Mouse (Mus musculus) megakaryocyte, embryonic 14.5 days (primary cell): ENCODE measurements around the gene Olfr654. TPM values are rescaled to one million over a fixed set of nuclear protein-coding genes. Genes with fewer than 3 reads are reported as not detected.

ENCODE experiments used
- H3K27me3 ChIP-seq: replicated peaks from 2 replicates; pipeline ENCODE3; 2012; ENCODE audit warnings: inconsistent platforms
- H3K36me3 ChIP-seq: replicated peaks from 2 replicates; pipeline ENCODE3; 2012; ENCODE audit warnings: low read length, inconsistent platforms, mixed read lengths
- H3K4me1 ChIP-seq: 2 replicates; pipeline ENCODE4 v1.6.1; 2012; ENCODE audit warnings: inconsistent platforms
- H3K4me3 ChIP-seq: replicated peaks from 2 replicates; pipeline ENCODE3; 2012; ENCODE audit warnings: moderate library complexity, mild to moderate bottlenecking, inconsistent platforms
- H3K9me3 ChIP-seq: 2 replicates; pipeline ENCODE4 v1.6.1; 2012; ENCODE audit warnings: inconsistent platforms
- FLI1 ChIP-seq: IDR thresholded peaks from 2 replicates; pipeline ENCODE4 v1.6.1; 2012; ENCODE audit warnings: low read length, inconsistent platforms, mixed read lengths
- GATA1 ChIP-seq: IDR thresholded peaks from 3 replicates; pipeline ENCODE4 v1.6.1; 2012; ENCODE audit warnings: mixed read lengths, low read length, inconsistent platforms, borderline replicate concordance
- polyA plus RNA-seq: library from polyadenylated mRNA; stranded (reverse); fragments of >175 nt; gene quantifications from 2 replicates; pipeline ENCODE4 v1.2.3, GENCODE M21; 2012; ENCODE audit warnings: low replicate concordance; ENCODE audit not compliant: insufficient read depth

The Olfr654 gene
- polyA plus RNA-seq = not detected in 2 replicates

GRCm38 (mm10) chr7:104586725-104587124 is at the start of gene Olfr654:
TSS of gene Olfr654 (plus strand) at chr7:104587025.
- H3K27me3 ChIP-seq = no peaks in the 10 kb centered on the region
- no peak within 1 kb of the TSS for H3K4me3 ChIP-seq

GRCm38 (mm10) chr7:104549833-104550232 is 37.0 kb upstream of the Olfr654 start, which contains the start of gene Olfr651:
TSS of gene Olfr651 (plus strand) at chr7:104550133.
- TF ChIP-seq FLI1 = no peak
- no peak for TF ChIP-seq GATA1
- H3K27me3 ChIP-seq = no peaks in the 10 kb centered on the region
- H3K9me3 ChIP-seq = no peaks in the 10 kb centered on the region
- H3K36me3 ChIP-seq = no peaks in the 10 kb centered on the region
- no peak within 1 kb of the TSS for H3K4me3 ChIP-seq
- no peaks in the 10 kb centered on the region for H3K4me1 ChIP-seq

More at GRCm38 (mm10) chr7:104586725-104587124, at the start of gene Olfr654:
- Histone ChIP-seq H3K4me1 (no peaks in the 10 kb centered on the region), H3K9me3 (peaks cover 5% of the 10 kb centered on the region; the same call in 1 of the 2 replicates), H3K36me3 (no peaks in the 10 kb centered on the region)
- no peak for TF ChIP-seq GATA1
- no peak for TF ChIP-seq FLI1

- no peaks in the 10 kb centered on the region for H3K36me3 ChIP-seq
- TF ChIP-seq FLI1 = no peak
- TF ChIP-seq GATA1 = no peak
- H3K4me1 ChIP-seq = no peaks in the 10 kb centered on the region
- no peaks in the 10 kb centered on the region for H3K27me3 ChIP-seq
- H3K9me3 ChIP-seq = no peaks in the 10 kb centered on the region
- no peak overlapping the region for H3K4me3 ChIP-seq
Measured at GRCm38 (mm10) chr7:104552700-104553099, 34.1 kb upstream of the Olfr654 start.

- Histone ChIP-seq H3K9me3 (no peaks in the 10 kb centered on the region), H3K4me3 (no peak within 1 kb of the TSS), H3K36me3 (no peaks in the 10 kb centered on the region), H3K27me3 (no peaks in the 10 kb centered on the region), H3K4me1 (no peaks in the 10 kb centered on the region)
- TF ChIP-seq GATA1 = no peak
- TF ChIP-seq FLI1 = no peak
Measured at GRCm38 (mm10) chr7:104560601-104561000, 26.2 kb upstream of the Olfr654 start, which contains the start of gene Olfr652. TSS of gene Olfr652 (plus strand) at chr7:104560901.

GRCm38 (mm10) chr7:104577014-104577413 is 9.8 kb upstream of the Olfr654 start, which contains the start of gene Olfr653:
TSS of gene Olfr653 (plus strand) at chr7:104577314.
- no peak within 1 kb of the TSS for H3K4me3 ChIP-seq
- TF ChIP-seq FLI1 (no peak), GATA1 (no peak)
- 0 out of 2 replicates have a peak, but pooled peaks cover 4% of the 10 kb centered on the region for H3K9me3 ChIP-seq
- no peaks in the 10 kb centered on the region for H3K27me3 ChIP-seq
- H3K36me3 ChIP-seq = no peaks in the 10 kb centered on the region
- no peaks in the 10 kb centered on the region for H3K4me1 ChIP-seq

- H3K9me3 ChIP-seq = 0 out of 2 replicates have a peak, but pooled peaks cover 4% of the 10 kb centered on the region
- H3K36me3 ChIP-seq = no peaks in the 10 kb centered on the region
- no peaks in the 10 kb centered on the region for H3K4me1 ChIP-seq
- no peak for TF ChIP-seq GATA1
- no peak for TF ChIP-seq FLI1
- H3K27me3 ChIP-seq = no peaks in the 10 kb centered on the region
- no peak overlapping the region for H3K4me3 ChIP-seq
Measured at GRCm38 (mm10) chr7:104580846-104581245, 6.0 kb upstream of the Olfr654 start.

GRCm38 (mm10) chr7:104581429-104581828 is 5.4 kb upstream of the Olfr654 start:
- Histone ChIP-seq H3K4me3 (no peak overlapping the region), H3K4me1 (no peaks in the 10 kb centered on the region), H3K9me3 (0 out of 2 replicates have a peak, but pooled peaks cover 4% of the 10 kb centered on the region), H3K27me3 (no peaks in the 10 kb centered on the region), H3K36me3 (no peaks in the 10 kb centered on the region)
- TF ChIP-seq FLI1 (no peak), GATA1 (no peak)

GRCm38 (mm10) chr7:104588274-104588673 is 1.4 kb downstream of the Olfr654 start:
- Histone ChIP-seq H3K36me3 (no peaks in the 10 kb centered on the region), H3K4me1 (no peaks in the 10 kb centered on the region), H3K9me3 (peaks cover 5% of the 10 kb centered on the region; the same call in 1 of the 2 replicates), H3K27me3 (no peaks in the 10 kb centered on the region), H3K4me3 (peak overlapping the region; percentile 8)
- TF ChIP-seq GATA1 (no peak), FLI1 (no peak)

- H3K9me3 ChIP-seq = no peaks in the 10 kb centered on the region
- H3K36me3 ChIP-seq = no peaks in the 10 kb centered on the region
- TF ChIP-seq GATA1 (no peak), FLI1 (no peak)
- no peaks in the 10 kb centered on the region for H3K4me1 ChIP-seq
- no peak within 1 kb of the TSS for H3K4me3 ChIP-seq
- H3K27me3 ChIP-seq = no peaks in the 10 kb centered on the region
Measured at GRCm38 (mm10) chr7:104601679-104602078, 14.9 kb downstream of the Olfr654 start, which contains the start of gene Olfr655. TSS of gene Olfr655 (minus strand) at chr7:104601779.

GRCm38 (mm10) chr7:104603173-104603572 is 16.3 kb downstream of the Olfr654 start:
- Histone ChIP-seq H3K27me3 (no peaks in the 10 kb centered on the region), H3K4me3 (no peak overlapping the region), H3K9me3 (no peaks in the 10 kb centered on the region), H3K4me1 (no peaks in the 10 kb centered on the region), H3K36me3 (no peaks in the 10 kb centered on the region)
- TF ChIP-seq FLI1 (no peak), GATA1 (no peak)

GRCm38 (mm10) chr7:104604727-104605126 is 17.9 kb downstream of the Olfr654 start:
- Histone ChIP-seq H3K4me3 (no peak overlapping the region), H3K9me3 (no peaks in the 10 kb centered on the region), H3K27me3 (no peaks in the 10 kb centered on the region), H3K4me1 (no peaks in the 10 kb centered on the region), H3K36me3 (no peaks in the 10 kb centered on the region)
- TF ChIP-seq FLI1 = no peak
- no peak for TF ChIP-seq GATA1
